Mouse (Mus musculus): ENCODE measurements around the gene Rps6kb2.

GRCm38 (mm10) chr19:4196048-4196447, 32.9 kb upstream of the Rps6kb2 start:
- TF ChIP-seq EP300 (IDR thresholded peaks at IDR 0.05; ENCODE audit: low read depth) (no peak), CTCF (IDR thresholded peaks at IDR 0.05; ENCODE audit: low read depth) (no peak)
